Mouse (Mus musculus) gastrocnemius, postnatal 36 days (tissue): ENCODE data around the gene Frmd4a. TPM values are rescaled to one million over a fixed set of nuclear protein-coding genes. Genes with fewer than 3 reads are reported as not detected.
A peak's percentile ranks its signal among the peaks of the same experiment; 100 is the strongest.
"Not testable (repeated sequence)": the region's sequence is repeated elsewhere in the genome, so short reads cannot be mapped to it uniquely, and the experiment has no call there.

Experiments
- DNase-seq, 2 experiments: peaks; one replicate each; pipeline ENCODE4 v3.0.0; 2022
- intact Hi-C: fragments of 180-260 bp; cut with DNase I; formaldehyde crosslinking; loops from one replicate; pipeline ENCODE4 v1.15.1; 2025
- total RNA-seq, 2 experiments: library from RNA; stranded (reverse); gene quantifications; 2 replicates each; pipeline ENCODE4 v1.2.3; 2021

The Frmd4a gene
- total RNA-seq, 2 experiments from 2014 or later: 3.9 to 4.0 TPM

GRCm38 (mm10) chr2:4591647-4592046, 574.1 kb downstream of the Frmd4a start:
- DNase-seq: no peak
- intact Hi-C loops: no loop called here

GRCm38 (mm10) chr2:4592666-4593065, 575.1 kb downstream of the Frmd4a start:
- no peak for DNase-seq
- intact Hi-C loops: no loop called here

GRCm38 (mm10) chr2:4593433-4593832, 575.9 kb downstream of the Frmd4a start:
- intact Hi-C loops: no loop called here
- peak; percentile 56 to 72 for DNase-seq

GRCm38 (mm10) chr2:4593878-4594387, 576.4 kb downstream of the Frmd4a start:
- no peak for DNase-seq
- intact Hi-C loops: no loop called here

- DNase-seq: no peak
- intact Hi-C loops: no loop called here
Measured at GRCm38 (mm10) chr2:4596992-4597391, 579.5 kb downstream of the Frmd4a start.

- intact Hi-C loops: loop anchor here (5.0 kb wide), 1 partner anchor 44 kb away; no protein-coding TSS in a partner anchor
Measured at GRCm38 (mm10) chr2:4601034-4601890, 583.7 kb downstream of the Frmd4a start.

GRCm38 (mm10) chr2:4603361-4603945, 585.9 kb downstream of the Frmd4a start:
- intact Hi-C loops: loop anchor here (5.0 kb wide), 1 partner anchor 46 kb away; no protein-coding TSS in a partner anchor
- no peak for DNase-seq

More at GRCm38 (mm10) chr2:4601034-4601890, 583.7 kb downstream of the Frmd4a start:
- peak in 1 of 2 experiments; percentile 61 for DNase-seq

- intact Hi-C loops: no loop called here
- DNase-seq: no peak
Measured at GRCm38 (mm10) chr2:4606559-4606958, 589.0 kb downstream of the Frmd4a start.

- intact Hi-C loops: no loop called here
- DNase-seq: no peak
Measured at GRCm38 (mm10) chr2:4608253-4608652, 590.7 kb downstream of the Frmd4a start.

GRCm38 (mm10) chr2:4609433-4609832, 591.9 kb downstream of the Frmd4a start:
- intact Hi-C loops: no loop called here
- DNase-seq: no peak

- DNase-seq: no peak
Measured at GRCm38 (mm10) chr2:4611295-4611694, 593.8 kb downstream of the Frmd4a start.

GRCm38 (mm10) chr2:4611704-4612103, 594.2 kb downstream of the Frmd4a start:
- intact Hi-C loops: no loop called here
- peak in 1 of 2 experiments; percentile 13 for DNase-seq

More at GRCm38 (mm10) chr2:4611295-4611694, 593.8 kb downstream of the Frmd4a start:
- intact Hi-C loops: no loop called here

- DNase-seq, intact Hi-C loops: not testable (repeated sequence)
Measured at GRCm38 (mm10) chr2:4614276-4614929, 596.9 kb downstream of the Frmd4a start.

- intact Hi-C loops: no loop called here
- no peak for DNase-seq
Measured at GRCm38 (mm10) chr2:4615014-4615546, 597.6 kb downstream of the Frmd4a start.

GRCm38 (mm10) chr2:4616995-4617394, 599.5 kb downstream of the Frmd4a start:
- DNase-seq: no peak
- intact Hi-C loops: no loop called here

GRCm38 (mm10) chr2:4619126-4619525, 601.6 kb downstream of the Frmd4a start:
- DNase-seq, intact Hi-C loops: not testable (repeated sequence)

GRCm38 (mm10) chr2:4619893-4620593, 602.5 kb downstream of the Frmd4a start:
- DNase-seq: no peak
- intact Hi-C loops: no loop called here

GRCm38 (mm10) chr2:4620640-4621401, 603.3 kb downstream of the Frmd4a start:
- intact Hi-C loops: no loop called here
- peak in 1 of 2 experiments; percentile 52 for DNase-seq

GRCm38 (mm10) chr2:4621471-4621985, 604.0 kb downstream of the Frmd4a start:
- intact Hi-C loops: no loop called here

More at GRCm38 (mm10) chr2:4621471-4621985, 604.0 kb downstream of the Frmd4a start:
- no peak for DNase-seq
